Mouse (Mus musculus): ENCODE results near the gene Frmd4b.

DNA sequence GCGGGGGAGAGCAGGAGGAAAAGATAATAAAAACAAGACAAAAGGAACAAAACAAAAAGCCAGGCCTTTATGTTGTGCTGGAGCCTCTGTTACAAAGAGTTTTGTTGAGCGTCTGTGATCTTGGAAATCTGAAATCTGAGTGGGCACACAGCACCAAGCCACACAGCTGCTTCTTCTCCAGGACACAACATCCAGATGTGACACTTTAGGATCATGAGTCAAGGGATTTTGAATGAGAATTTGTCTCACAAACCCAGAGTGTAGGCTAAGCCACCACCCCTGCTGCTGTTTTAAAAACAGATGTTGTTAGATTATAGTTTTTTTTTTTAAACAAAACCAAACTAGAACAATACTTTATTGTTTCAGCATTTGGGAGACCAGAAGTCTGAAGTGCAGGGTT, 345.0 kb downstream of the Frmd4b start:
- TF ChIP-seq GATA1 (IDR thresholded peaks at IDR 0.05; ENCODE audit: borderline replicate concordance, low read length) (no peak), CTCF (IDR thresholded peaks at IDR 0.05; ENCODE audit: low read depth, low read length) (no peak)
